Mouse (Mus musculus) myocyte (in vitro differentiated cells): Measurements from ENCODE around the gene Dnaic1. TPM values are rescaled to one million over a fixed set of nuclear protein-coding genes. Genes with fewer than 3 reads are reported as not detected.

ENCODE experiments used
- H3K27me3 ChIP-seq: one replicate; pipeline ENCODE4 v1.6.1; 2011; ENCODE audit not compliant: control insufficient read depth, insufficient read depth, insufficient read length
- H3K36me3 ChIP-seq: one replicate; pipeline ENCODE4 v1.6.1; 2011; ENCODE audit not compliant: control insufficient read depth, insufficient read depth
- H3K4me2 ChIP-seq: one replicate; pipeline ENCODE4 v1.6.1; 2011; ENCODE audit warnings: low read depth, control low read depth
- H3K4me3 ChIP-seq: one replicate; pipeline ENCODE4 v1.5.1; 2011; ENCODE audit warnings: mild to moderate bottlenecking, control low read depth, moderate library complexity
- H3K79me2 ChIP-seq: one replicate; pipeline ENCODE4 v1.6.1; 2011; ENCODE audit not compliant: control insufficient read depth, insufficient read depth
- H3ac ChIP-seq: one replicate; pipeline ENCODE4 v1.6.1; 2011; ENCODE audit not compliant: control insufficient read depth, insufficient read length
- CEBPB ChIP-seq: IDR thresholded peaks from 2 replicates; pipeline ENCODE4 v1.6.1; 2011; ENCODE audit warnings: mild to moderate bottlenecking, moderate library complexity; ENCODE audit not compliant: poor library complexity, insufficient read depth, severe bottlenecking
- E2F4 ChIP-seq: IDR thresholded peaks from one replicate; pipeline ENCODE4 v1.6.1; 2011; ENCODE audit warnings: mild to moderate bottlenecking, control low read depth, moderate library complexity; ENCODE audit not compliant: insufficient read depth
- MAX ChIP-seq: IDR thresholded peaks from one replicate; pipeline ENCODE4 v1.6.1; 2011; ENCODE audit warnings: low read depth, mild to moderate bottlenecking, control low read depth
- MYOD1 ChIP-seq, 3 experiments: IDR thresholded peaks; one replicate each; pipeline ENCODE4 v1.6.1; 2011; ENCODE audit warnings: control low read depth in 2 of 3, low read depth in 2 of 3, mild to moderate bottlenecking in 2 of 3, moderate library complexity in 1 of 3; ENCODE audit not compliant: insufficient read length in 2 of 3, control insufficient read depth in 1 of 3
- MYOG ChIP-seq, 3 experiments: IDR thresholded peaks; one replicate each; pipeline ENCODE4 v1.6.1; 2011; ENCODE audit warnings: control low read depth in 2 of 3, low read depth in 2 of 3, mild to moderate bottlenecking in 2 of 3; ENCODE audit not compliant: insufficient read length in 2 of 3, control insufficient read depth in 1 of 3, insufficient read depth in 1 of 3
- POLR2A ChIP-seq: IDR thresholded peaks from one replicate; pipeline ENCODE4 v1.6.1; 2011; ENCODE audit warnings: low read depth, mild to moderate bottlenecking, control low read depth, moderate library complexity; ENCODE audit not compliant: insufficient read length
- POLR2AphosphoS2 ChIP-seq: IDR thresholded peaks from one replicate; pipeline ENCODE4 v1.6.1; 2011; ENCODE audit warnings: low read depth, control low read depth; ENCODE audit not compliant: insufficient read length
- REST ChIP-seq: IDR thresholded peaks from one replicate; pipeline ENCODE4 v1.6.1; 2011; ENCODE audit warnings: mild to moderate bottlenecking, control low read depth, moderate library complexity; ENCODE audit not compliant: insufficient read depth, insufficient read length
- SRF ChIP-seq: IDR thresholded peaks from one replicate; pipeline ENCODE4 v1.6.1; 2011; ENCODE audit warnings: low read depth; ENCODE audit not compliant: control insufficient read depth, insufficient read length
- TCF12 ChIP-seq: IDR thresholded peaks from one replicate; pipeline ENCODE4 v1.6.1; 2011; ENCODE audit warnings: mild to moderate bottlenecking, control low read depth; ENCODE audit not compliant: poor library complexity, insufficient read depth, severe bottlenecking
- TCF3 ChIP-seq: IDR thresholded peaks from one replicate; pipeline ENCODE4 v1.6.1; 2011; ENCODE audit warnings: low read depth, control low read depth; ENCODE audit not compliant: insufficient read length
- USF1 ChIP-seq: IDR thresholded peaks from one replicate; pipeline ENCODE4 v1.6.1; 2011; ENCODE audit warnings: low read depth, mild to moderate bottlenecking, control low read depth, moderate library complexity
- polyA plus RNA-seq: library from polyadenylated mRNA; unstranded; fragments of >200 nt; fragmentation: generic; extraction: Trizol; gene quantifications from one replicate; pipeline ENCODE4 v1.2.1, GENCODE M21; 2012; ENCODE audit warnings: missing spikeins

Dnaic1 gene
- polyA plus RNA-seq, 1 experiment: 0.08 TPM

GRCm38 (mm10) chr4:41542136-41542535 lies 27.4 kb upstream of the Dnaic1 start:
- Histone ChIP-seq H3K27me3 (no peaks in the 10 kb centered on the region), H3K79me2 (no peaks in the 10 kb centered on the region), H3K36me3 (no peaks in the 10 kb centered on the region), H3ac (no peak overlapping the region), H3K4me2 (no peak overlapping the region), H3K4me3 (no peak overlapping the region)
- TF ChIP-seq E2F4 (no peak), MAX (no peak), MYOD1 (IDR thresholded peaks at IDR 0.05; ENCODE audit: control insufficient read depth in 1 of 3, insufficient read length in 2 of 3, low read depth in 2 of 3) (no peak), POLR2AphosphoS2 (no peak), SRF (no peak), TCF12 (no peak), MYOG (IDR thresholded peaks at IDR 0.05; ENCODE audit: control insufficient read depth in 1 of 3, insufficient read depth in 1 of 3, insufficient read length in 2 of 3, low read depth in 2 of 3) (no peak), REST (no peak), TCF3 (no peak), USF1 (no peak), POLR2A (no peak), CEBPB (no peak)

GRCm38 (mm10) chr4:41545985-41546384 lies 23.6 kb upstream of the Dnaic1 start:
- TF ChIP-seq MYOD1 (IDR thresholded peaks at IDR 0.05; ENCODE audit: control insufficient read depth in 1 of 3, insufficient read length in 2 of 3, low read depth in 2 of 3) (peak in 2 of 3 experiments; percentile 16 to 75), MAX (no peak), POLR2A (no peak), REST (peak; percentile 96), MYOG (IDR thresholded peaks at IDR 0.05; ENCODE audit: control insufficient read depth in 1 of 3, insufficient read depth in 1 of 3, insufficient read length in 2 of 3, low read depth in 2 of 3) (peak in 2 of 3 experiments; percentile 17 to 59), E2F4 (no peak)
- H3K79me2 ChIP-seq: no peaks in the 10 kb centered on the region
- H3K4me2 ChIP-seq: no peak overlapping the region
- H3K4me3 ChIP-seq: no peak overlapping the region
- no peaks in the 10 kb centered on the region for H3K36me3 ChIP-seq
- no peaks in the 10 kb centered on the region for H3K27me3 ChIP-seq
- H3ac ChIP-seq: no peak overlapping the region

- no peak overlapping the region for H3K4me2 ChIP-seq
- H3K36me3 ChIP-seq: no peaks in the 10 kb centered on the region
- H3K79me2 ChIP-seq: no peaks in the 10 kb centered on the region
- TF ChIP-seq SRF: no peak
- TF ChIP-seq POLR2A: no peak
- TF ChIP-seq E2F4: no peak
- TF ChIP-seq TCF3: no peak
- no peak for TF ChIP-seq USF1
- no peak for TF ChIP-seq MYOG (IDR thresholded peaks at IDR 0.05; ENCODE audit: control insufficient read depth in 1 of 3, insufficient read depth in 1 of 3, insufficient read length in 2 of 3, low read depth in 2 of 3)
- no peak for TF ChIP-seq MAX
- no peak for TF ChIP-seq REST
- no peak for TF ChIP-seq MYOD1 (IDR thresholded peaks at IDR 0.05; ENCODE audit: control insufficient read depth in 1 of 3, insufficient read length in 2 of 3, low read depth in 2 of 3)
- no peak for TF ChIP-seq CEBPB
- TF ChIP-seq TCF12: no peak
- no peak for TF ChIP-seq POLR2AphosphoS2
- no peak overlapping the region for H3ac ChIP-seq
- no peaks in the 10 kb centered on the region for H3K27me3 ChIP-seq
- H3K4me3 ChIP-seq: no peak overlapping the region
Measured at GRCm38 (mm10) chr4:41547086-41547485, 22.5 kb upstream of the Dnaic1 start.

DNA sequence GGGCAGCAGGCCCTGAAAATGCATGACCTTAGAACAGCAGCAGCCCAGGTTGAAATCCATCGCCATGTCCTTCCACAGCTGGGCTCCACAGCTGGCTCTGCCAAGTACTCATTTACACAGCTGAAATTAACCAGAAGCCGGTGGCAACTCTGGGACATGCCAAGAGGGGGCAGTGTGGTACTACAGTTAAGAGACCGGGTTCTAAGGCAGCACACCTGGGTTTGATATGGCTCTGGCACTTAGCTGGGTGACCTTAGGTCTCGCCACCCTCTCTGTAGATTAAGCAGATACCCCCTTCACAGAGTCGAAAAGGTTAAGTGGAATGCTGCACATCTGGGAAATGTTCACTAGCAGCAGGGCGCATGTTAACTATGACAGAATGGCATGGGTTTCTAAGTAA lies 17.0 kb upstream of the Dnaic1 start:
- Histone ChIP-seq H3ac (no peak overlapping the region), H3K36me3 (no peaks in the 10 kb centered on the region), H3K27me3 (no peaks in the 10 kb centered on the region), H3K4me3 (no peak overlapping the region), H3K79me2 (no peaks in the 10 kb centered on the region), H3K4me2 (no peak overlapping the region)
- TF ChIP-seq TCF3 (no peak), REST (no peak), E2F4 (no peak), USF1 (no peak), MYOG (IDR thresholded peaks at IDR 0.05; ENCODE audit: control insufficient read depth in 1 of 3, insufficient read depth in 1 of 3, insufficient read length in 2 of 3, low read depth in 2 of 3) (no peak), SRF (no peak), CEBPB (no peak), MYOD1 (IDR thresholded peaks at IDR 0.05; ENCODE audit: control insufficient read depth in 1 of 3, insufficient read length in 2 of 3, low read depth in 2 of 3) (no peak), POLR2AphosphoS2 (no peak), TCF12 (no peak), MAX (no peak), POLR2A (no peak)

GRCm38 (mm10) chr4:41553116-41553515 lies 16.5 kb upstream of the Dnaic1 start:
- no peak overlapping the region for H3K4me2 ChIP-seq

More at GRCm38 (mm10) chr4:41553116-41553515, 16.5 kb upstream of the Dnaic1 start:
- no peak for TF ChIP-seq POLR2AphosphoS2
- no peak for TF ChIP-seq SRF
- TF ChIP-seq MYOD1 (IDR thresholded peaks at IDR 0.05; ENCODE audit: control insufficient read depth in 1 of 3, insufficient read length in 2 of 3, low read depth in 2 of 3): no peak
- TF ChIP-seq E2F4: no peak
- TF ChIP-seq CEBPB: no peak
- no peak for TF ChIP-seq POLR2A
- Histone ChIP-seq H3K27me3 (no peaks in the 10 kb centered on the region), H3K36me3 (no peaks in the 10 kb centered on the region), H3K79me2 (no peaks in the 10 kb centered on the region), H3ac (no peak overlapping the region), H3K4me3 (no peak overlapping the region)
